Mouse (Mus musculus) left cerebral cortex, postnatal 14 days (tissue): ENCODE data around the gene Prrt1. TPM values are rescaled to one million over a fixed set of nuclear protein-coding genes. Genes with fewer than 3 reads are reported as not detected.

ENCODE experiments used
- DNase-seq, 2 experiments: peaks; one replicate each; pipeline ENCODE4 v3.0.0; 2021 to 2022; ENCODE audit warnings: low spot score in 2 of 2, mixed read lengths in 1 of 2
- intact Hi-C: fragments of 180-260 bp; cut with DNase I; formaldehyde crosslinking; loops from one replicate; pipeline ENCODE4 v1.15.1; 2025
- total RNA-seq, 2 experiments: library from RNA; stranded (reverse); gene quantifications; 2 replicates each; pipeline ENCODE4 v1.2.3; 2021

The Prrt1 gene
- total RNA-seq, 2 experiments from 2014 or later, result 195 to 228 TPM

GRCm38 (mm10) chr17:34680191-34680590, 50.9 kb downstream of the Prrt1 start:
- intact Hi-C loops, result no loop called here
- no peak for DNase-seq

DNA sequence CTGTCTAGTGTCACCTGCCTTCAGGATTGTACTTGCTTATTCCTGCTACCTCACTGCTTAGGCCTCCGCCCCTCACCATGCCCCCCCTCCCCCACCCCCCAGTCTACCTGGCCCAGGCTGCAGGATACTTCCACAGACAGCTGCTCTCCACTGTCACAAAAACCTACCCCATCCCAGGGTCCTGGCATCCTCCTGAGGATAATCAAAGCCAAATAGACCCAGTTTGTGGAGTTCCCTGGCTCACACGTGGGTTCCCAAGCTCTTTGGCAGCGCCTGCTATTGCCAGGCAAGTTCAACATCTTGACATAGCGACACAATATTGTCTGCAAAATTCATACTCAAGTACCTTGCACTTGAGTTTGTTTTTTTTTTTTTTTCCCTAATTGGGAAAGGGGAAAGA, 51.3 kb downstream of the Prrt1 start:
- intact Hi-C loops, result no loop called here
- no peak for DNase-seq

DNA sequence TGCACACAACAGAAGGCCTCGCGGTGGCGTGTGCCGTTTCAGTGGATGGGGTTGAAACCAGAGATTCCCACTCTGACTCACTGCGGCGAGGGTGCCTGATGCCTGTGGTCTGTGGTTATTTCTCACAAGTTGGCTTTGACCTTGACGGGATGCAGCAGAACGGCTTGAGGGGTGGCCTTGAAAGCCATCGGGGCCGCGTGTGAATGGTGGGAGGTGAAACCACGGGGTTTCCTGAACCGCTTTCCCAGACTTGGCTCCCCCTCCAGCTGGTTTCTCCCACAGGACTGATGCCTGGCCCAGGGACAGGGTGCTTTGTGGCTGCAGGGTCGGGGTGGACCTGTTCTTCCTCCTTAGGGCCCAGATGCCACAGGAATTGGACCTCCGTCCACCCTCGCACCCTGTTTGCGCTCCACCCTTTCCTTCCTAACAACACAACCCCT, 51.8 kb downstream of the Prrt1 start:
- DNase-seq, result no peak
- intact Hi-C loops, result no loop called here

GRCm38 (mm10) chr17:34681881-34682536, 52.7 kb downstream of the Prrt1 start:
- intact Hi-C loops, result no loop called here
- no peak for DNase-seq

Other genes starting within 250 kb of the Prrt1 start
- gene BC051142, start 230.7 kb upstream of the Prrt1 start, total RNA-seq, result 1 to 10 TPM; 4.9 to 5.6 TPM
- not detected for gene Btnl4, start 152.2 kb upstream of the Prrt1 start, total RNA-seq
- gene Btnl6, start 112.2 kb upstream of the Prrt1 start, total RNA-seq, result not detected
- gene Notch4, start 65.3 kb upstream of the Prrt1 start, total RNA-seq, result 10 to 100 TPM; 10.0 to 10.9 TPM
- gene Gpsm3, start 39.7 kb upstream of the Prrt1 start, total RNA-seq, result 1 to 10 TPM; 3.2 to 3.4 TPM
- gene Pbx2, start 38.3 kb upstream of the Prrt1 start, total RNA-seq, result 10 to 100 TPM; 45.9 to 48.8 TPM
- gene Ager, start 31.7 kb upstream of the Prrt1 start, total RNA-seq, result 1 to 10 TPM in 1 of 2 experiments, under 1 TPM in 1; 0.87 to 1.2 TPM
- gene Rnf5, start 25.8 kb upstream of the Prrt1 start, total RNA-seq, result 10 to 100 TPM; 83.2 to 90.9 TPM
- 100 to 1,000 TPM; 175 to 180 TPM for gene Agpat1, start 25.3 kb upstream of the Prrt1 start, total RNA-seq
- 1 to 10 TPM; 3.5 to 4.1 TPM for gene Egfl8, start 13.6 kb upstream of the Prrt1 start, total RNA-seq
- 10 to 100 TPM; 39.3 to 45.7 TPM for gene Ppt2, start 1.0 kb upstream of the Prrt1 start, total RNA-seq
- 10 to 100 TPM; 16.1 to 16.7 TPM for gene Fkbpl, start 15.2 kb downstream of the Prrt1 start, total RNA-seq
- gene Atf6b, start 17.6 kb downstream of the Prrt1 start, total RNA-seq, result 10 to 100 TPM; 76.4 to 80.3 TPM
- 1 to 10 TPM; 1.5 to 1.8 TPM for gene Tnxb, start 41.0 kb downstream of the Prrt1 start, total RNA-seq
- 1 to 10 TPM; 5.2 to 8.0 TPM for gene C4b, start 114.3 kb downstream of the Prrt1 start, total RNA-seq
- gene Cyp21a1, start 175.0 kb downstream of the Prrt1 start, total RNA-seq, result not detected
- 10 to 100 TPM; 58.2 to 59.3 TPM for gene Stk19, start 207.4 kb downstream of the Prrt1 start, total RNA-seq
- gene Dxo, start 207.5 kb downstream of the Prrt1 start, total RNA-seq, result 10 to 100 TPM; 33.5 to 35.8 TPM
- 10 to 100 TPM; 68.5 to 73.1 TPM for gene Skiv2l, start 220.7 kb downstream of the Prrt1 start, total RNA-seq
- 10 to 100 TPM; 29.1 to 30.5 TPM for gene Nelfe, start 220.9 kb downstream of the Prrt1 start, total RNA-seq
- gene Cfb, start 233.0 kb downstream of the Prrt1 start, total RNA-seq, result under 1 TPM in 1 of 2 experiments, not detected in 1; 0.20 TPM
- gene Zbtb12, start 249.9 kb downstream of the Prrt1 start, total RNA-seq, result 1 to 10 TPM; 5.0 to 5.1 TPM